Mouse (Mus musculus) MEL (cell line): ENCODE results near the gene Palmd.

Experiments
- BHLHE40 ChIP-seq: IDR thresholded peaks from 2 replicates; pipeline ENCODE4 v1.6.1; 2012; ENCODE audit warnings: low read depth, mild to moderate bottlenecking, inconsistent platforms, low read length, improper control_type of control experiment, borderline replicate concordance
- CHD2 ChIP-seq: IDR thresholded peaks from 2 replicates; pipeline ENCODE4 v1.6.1; 2011; ENCODE audit warnings: low read length, improper control_type of control experiment
- CTCF ChIP-seq, 3 experiments: IDR thresholded peaks in 2 of 3; conservative IDR thresholded peaks in 1 of 3; 2 replicates each; pipeline ENCODE4 v1.5.1; 2011 to 2012; ENCODE audit warnings: low read length in 3 of 3, low read depth in 2 of 3, mild to moderate bottlenecking in 2 of 3, improper control_type of control experiment in 1 of 3, inconsistent platforms in 1 of 3, mixed read lengths in 1 of 3, moderate library complexity in 1 of 3; ENCODE audit not compliant: control insufficient read depth in 1 of 3, insufficient read depth in 1 of 3, poor library complexity in 1 of 3, severe bottlenecking in 1 of 3
- HCFC1 ChIP-seq: IDR thresholded peaks from 2 replicates; pipeline ENCODE4 v1.6.1; 2012; ENCODE audit warnings: low read depth, mild to moderate bottlenecking, inconsistent platforms, low read length, improper control_type of control experiment, moderate library complexity
- POLR2A ChIP-seq, 2 experiments: IDR thresholded peaks; 2 replicates each; pipeline ENCODE4 v1.6.1; 2011 to 2012; ENCODE audit warnings: low read length in 2 of 2, mild to moderate bottlenecking in 2 of 2, control low read depth in 1 of 2, improper control_type of control experiment in 1 of 2, low read depth in 1 of 2, moderate library complexity in 1 of 2; ENCODE audit not compliant: control insufficient read depth in 1 of 2, insufficient read depth in 1 of 2, poor library complexity in 1 of 2
- POLR2AphosphoS2 ChIP-seq: IDR thresholded peaks from 2 replicates; pipeline ENCODE4 v1.6.1; 2011; ENCODE audit warnings: low read length, improper control_type of control experiment
- SMC3 ChIP-seq: IDR thresholded peaks from 2 replicates; pipeline ENCODE4 v1.6.1; 2011; ENCODE audit warnings: low read depth, low read length, improper control_type of control experiment
- TCF12 ChIP-seq: IDR thresholded peaks from 2 replicates; pipeline ENCODE4 v1.6.1; 2014; ENCODE audit warnings: low read depth, mild to moderate bottlenecking, inconsistent platforms, low read length, improper control_type of control experiment, moderate library complexity
- UBTF ChIP-seq: IDR thresholded peaks from 2 replicates; pipeline ENCODE4 v1.6.1; 2012; ENCODE audit warnings: low read depth, mild to moderate bottlenecking, inconsistent platforms, low read length, improper control_type of control experiment, moderate library complexity, borderline replicate concordance; ENCODE audit not compliant: insufficient read depth
- USF1 ChIP-seq: IDR thresholded peaks from 2 replicates; pipeline ENCODE4 v1.6.1; 2014; ENCODE audit warnings: low read depth, mild to moderate bottlenecking, inconsistent platforms, low read length, improper control_type of control experiment, moderate library complexity

- TF ChIP-seq USF1: no peak
- no peak for TF ChIP-seq POLR2A (IDR thresholded peaks at IDR 0.05; ENCODE audit: control insufficient read depth in 1 of 2, insufficient read depth in 1 of 2, low read depth in 1 of 2, low read length in 2 of 2, poor library complexity in 1 of 2)
- no peak for TF ChIP-seq UBTF
- no peak for TF ChIP-seq HCFC1
- TF ChIP-seq TCF12: no peak
- TF ChIP-seq CTCF (IDR thresholded peaks at IDR 0.05 in 2 of 3, conservative IDR thresholded peaks at IDR 0.05 in 1 of 3; ENCODE audit: control insufficient read depth in 1 of 3, insufficient read depth in 1 of 3, low read depth in 2 of 3, low read length in 3 of 3, poor library complexity in 1 of 3, severe bottlenecking in 1 of 3): no peak
- TF ChIP-seq SMC3: no peak
- no peak for TF ChIP-seq CHD2
- no peak for TF ChIP-seq BHLHE40
- TF ChIP-seq POLR2AphosphoS2: no peak
These were observed 22.3 kb downstream of the Palmd start for GRCm38 (mm10) chr3:116946476-116946875.
